Mouse (Mus musculus) limb, embryonic 10.5 days (tissue): Measurements from ENCODE around the gene Ssu72. TPM values are rescaled to one million over a fixed set of nuclear protein-coding genes. Genes with fewer than 3 reads are reported as not detected.
A peak's percentile ranks its signal among the peaks of the same experiment; 100 is the strongest.

Experiments used
- DNase-seq: peaks from one replicate; pipeline ENCODE4 v3.0.0-alpha.2; 2017; ENCODE audit warnings: low spot score
- H3K27ac ChIP-seq: fragments of 300-500 bp; sonication (generic); 2 replicates; pipeline ENCODE4 v1.5.1; 2016; ENCODE audit warnings: mild to moderate bottlenecking
- H3K27me3 ChIP-seq: fragments of 300-500 bp; sonication (generic); 2 replicates; pipeline ENCODE4 v1.6.1; 2016; ENCODE audit warnings: low read depth, mild to moderate bottlenecking; ENCODE audit not compliant: poor library complexity, severe bottlenecking
- H3K36me3 ChIP-seq: fragments of 300-500 bp; sonication (generic); 2 replicates; pipeline ENCODE4 v1.6.1; 2016; ENCODE audit warnings: mild to moderate bottlenecking, moderate library complexity
- H3K4me1 ChIP-seq: fragments of 300-500 bp; sonication (generic); 2 replicates; pipeline ENCODE4 v1.6.1; 2016
- H3K4me3 ChIP-seq: fragments of 300-500 bp; sonication (generic); 2 replicates; pipeline ENCODE4 v1.5.1; 2016; ENCODE audit warnings: mild to moderate bottlenecking, moderate library complexity
- H3K9me3 ChIP-seq: fragments of 300-500 bp; sonication (generic); replicated peaks from 2 replicates; pipeline ENCODE4 v1.6.1; 2016; ENCODE audit warnings: mild to moderate bottlenecking
- WGBS: fragments of 180-500 bp; shearing (Covaris S2); methylation state at CpG from one replicate; pipeline ENCODE4 v1.1.7; 2016; 5-methylcytosine and 5-hydroxymethylcytosine counted together
- polyA plus RNA-seq: library from polyadenylated mRNA; unstranded; fragments of >200 nt; fragmentation: Nextera tagmentation; extraction: Ambion mirVana; gene quantifications from 2 replicates; pipeline ENCODE4 v1.2.1, GENCODE M21; 2016

The Ssu72 gene
- polyA plus RNA-seq, 1 experiment from 2014 or later: 161 TPM

DNA sequence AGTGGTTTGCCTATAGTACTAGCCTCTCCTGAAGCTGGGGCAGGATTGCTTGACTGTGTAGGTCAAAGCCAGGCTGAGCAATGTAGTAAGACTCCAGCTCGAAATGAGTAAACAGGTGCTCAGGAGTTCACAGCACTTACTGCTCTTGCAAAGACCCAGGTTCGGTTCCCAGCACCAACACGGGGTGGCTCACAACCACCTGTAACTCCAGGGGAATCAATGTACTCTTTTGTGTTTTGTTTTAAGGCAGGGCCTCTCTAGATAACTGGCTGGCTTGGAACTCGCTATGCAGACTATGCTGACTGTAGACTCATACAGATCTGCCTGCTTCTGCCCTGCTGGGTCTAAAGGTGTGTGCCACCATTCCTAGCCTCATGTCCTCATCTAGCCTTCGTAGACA is 38.1 kb downstream of the Ssu72 start:
- H3K4me1 ChIP-seq: peaks cover 9% of the 10 kb centered on the region
- H3K9me3 ChIP-seq: no peaks in the 10 kb centered on the region
- H3K27me3 ChIP-seq: no peaks in the 10 kb centered on the region
- DNase-seq: no peak
- H3K4me3 ChIP-seq: no peak overlapping the region
- 92% methylated on average over 5 of the region's 5 CpGs for WGBS
- H3K27ac ChIP-seq: no peak overlapping the region
- H3K36me3 ChIP-seq: peaks cover 99% of the 10 kb centered on the region

DNA sequence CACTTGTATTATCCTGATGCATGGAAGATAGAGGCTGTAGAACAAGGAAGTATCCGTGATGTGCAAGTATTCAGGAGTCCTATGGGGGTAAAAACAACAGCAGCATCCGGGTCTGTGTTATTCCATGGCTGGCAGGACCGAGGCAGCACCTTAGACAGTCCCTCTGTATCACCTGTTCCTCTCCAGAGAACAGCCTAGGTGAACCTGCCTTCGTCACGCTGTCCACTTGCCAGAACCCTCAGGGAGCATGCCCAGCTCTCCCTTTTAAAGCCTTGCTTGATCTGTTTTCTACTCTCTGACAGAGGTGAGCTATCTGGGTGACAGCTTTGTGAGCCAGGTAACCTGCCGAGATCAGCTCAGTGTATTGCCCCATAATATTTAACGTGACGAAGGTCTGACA is 39.9 kb downstream of the Ssu72 start:
- no peak for DNase-seq
- 94% methylated on average over 8 of the region's 8 CpGs for WGBS

DNA sequence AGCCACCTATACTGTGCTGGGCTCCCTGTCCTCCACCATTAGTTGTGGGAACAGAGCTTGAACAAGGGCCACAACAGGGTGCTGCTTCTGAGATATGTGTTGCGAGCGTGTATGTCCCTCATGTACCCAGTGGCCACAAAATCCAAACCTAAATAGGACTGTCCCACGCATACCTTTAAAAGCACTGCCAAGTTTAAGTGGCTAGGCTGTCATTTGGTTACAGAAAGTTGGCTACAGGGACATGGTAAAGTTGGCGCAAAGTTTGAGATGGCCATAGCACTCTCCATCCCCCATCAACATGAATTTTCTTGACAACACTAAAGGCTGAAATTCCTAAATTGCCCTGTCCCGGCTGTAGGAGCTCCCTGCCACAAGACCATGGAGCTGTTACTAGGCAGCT is 40.5 kb downstream of the Ssu72 start:
- H3K27ac ChIP-seq: no peak overlapping the region
- 95% methylated on average over 5 of the region's 5 CpGs for WGBS
- peaks cover 99% of the 10 kb centered on the region for H3K36me3 ChIP-seq
- no peak for DNase-seq
- no peaks in the 10 kb centered on the region for H3K9me3 ChIP-seq
- H3K27me3 ChIP-seq: no peaks in the 10 kb centered on the region
- no peaks in the 10 kb centered on the region for H3K4me1 ChIP-seq
- no peak overlapping the region for H3K4me3 ChIP-seq

More for the DNA sequence above, 39.9 kb downstream of the Ssu72 start:
- H3K27me3 ChIP-seq: no peaks in the 10 kb centered on the region
- peaks cover 99% of the 10 kb centered on the region for H3K36me3 ChIP-seq
- H3K9me3 ChIP-seq: no peaks in the 10 kb centered on the region
- no peak overlapping the region for H3K27ac ChIP-seq
- no peak overlapping the region for H3K4me3 ChIP-seq
- H3K4me1 ChIP-seq: no peaks in the 10 kb centered on the region

DNA sequence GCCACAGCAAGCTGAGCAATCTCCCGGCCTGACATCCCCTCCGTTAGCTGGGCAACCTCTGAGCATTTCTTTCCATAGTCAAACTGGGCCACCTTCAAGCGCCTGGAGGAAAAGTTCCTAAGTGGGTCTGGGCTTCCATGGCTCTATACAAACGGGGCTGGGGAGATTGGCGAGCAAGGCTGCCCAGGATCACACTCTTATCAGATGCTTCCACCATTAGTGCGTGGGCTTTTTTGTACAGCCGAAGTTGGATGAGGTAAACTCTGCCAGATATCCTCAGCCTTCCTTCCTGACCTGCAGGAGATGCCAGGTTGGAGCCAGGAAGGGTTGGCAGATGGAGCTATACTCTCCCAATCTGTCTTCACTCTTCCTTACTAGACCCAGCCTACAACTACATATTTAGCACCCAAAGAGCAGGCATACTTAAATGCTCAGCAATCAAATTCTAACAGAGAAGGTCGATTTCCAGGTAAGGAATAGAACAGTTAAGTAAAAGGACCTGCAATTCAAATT is 41.5 kb downstream of the Ssu72 start:
- Histone ChIP-seq H3K27ac (no peak overlapping the region), H3K4me1 (no peaks in the 10 kb centered on the region), H3K4me3 (no peak overlapping the region), H3K9me3 (no peaks in the 10 kb centered on the region), H3K27me3 (no peaks in the 10 kb centered on the region), H3K36me3 (peaks cover 99% of the 10 kb centered on the region)
- DNase-seq: no peak
- WGBS: 92% methylated on average over 8 of the region's 8 CpGs

DNA sequence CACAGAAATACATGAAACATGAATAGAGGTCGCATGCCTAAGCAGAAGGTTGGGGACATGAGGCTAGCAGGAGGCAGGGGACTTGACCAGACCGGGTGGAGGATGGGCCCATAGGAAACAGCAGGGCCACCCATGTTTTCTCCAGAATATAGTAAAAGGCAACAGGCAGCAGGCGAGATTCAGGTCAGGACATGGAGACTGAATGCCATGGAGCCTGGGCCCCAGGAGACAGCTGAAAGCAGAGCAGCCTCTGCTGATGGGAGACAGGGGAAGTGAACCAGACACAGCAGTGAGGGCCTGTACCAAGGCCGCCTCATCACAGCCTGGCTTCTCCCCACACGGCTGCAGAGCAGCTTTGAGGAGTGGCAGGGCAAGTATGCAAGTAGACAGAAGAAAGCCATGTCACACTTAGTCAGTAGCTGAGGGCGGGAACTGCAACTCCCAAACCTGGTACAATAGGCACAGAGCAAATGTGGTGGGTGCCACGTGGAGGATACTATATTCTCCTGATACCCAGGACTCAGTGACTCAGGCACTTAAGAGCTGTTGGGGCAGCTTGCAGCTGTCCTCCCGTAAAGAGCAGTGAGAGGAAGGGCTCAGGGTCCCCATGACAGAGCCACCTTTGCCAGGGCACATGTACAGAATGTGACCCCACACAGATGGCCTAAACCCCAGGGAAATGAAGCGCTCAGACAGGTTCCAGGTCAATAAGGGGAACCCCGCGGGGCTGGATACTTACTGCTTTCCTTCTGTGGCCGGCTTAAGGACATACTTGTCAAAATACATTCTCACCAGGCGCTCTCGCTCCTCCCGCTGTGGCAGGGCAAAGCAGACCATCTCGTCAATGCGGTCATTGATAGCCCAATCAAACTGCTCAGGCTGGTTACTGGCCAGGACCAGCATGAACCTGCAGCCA is 42.2 kb downstream of the Ssu72 start:
- Histone ChIP-seq H3K36me3 (peaks cover 99% of the 10 kb centered on the region), H3K27me3 (no peaks in the 10 kb centered on the region), H3K4me1 (no peaks in the 10 kb centered on the region), H3K9me3 (no peaks in the 10 kb centered on the region), H3K4me3 (no peak overlapping the region), H3K27ac (no peak overlapping the region)
- WGBS: 91% methylated on average over 17 of the region's 17 CpGs
- no peak for DNase-seq

DNA sequence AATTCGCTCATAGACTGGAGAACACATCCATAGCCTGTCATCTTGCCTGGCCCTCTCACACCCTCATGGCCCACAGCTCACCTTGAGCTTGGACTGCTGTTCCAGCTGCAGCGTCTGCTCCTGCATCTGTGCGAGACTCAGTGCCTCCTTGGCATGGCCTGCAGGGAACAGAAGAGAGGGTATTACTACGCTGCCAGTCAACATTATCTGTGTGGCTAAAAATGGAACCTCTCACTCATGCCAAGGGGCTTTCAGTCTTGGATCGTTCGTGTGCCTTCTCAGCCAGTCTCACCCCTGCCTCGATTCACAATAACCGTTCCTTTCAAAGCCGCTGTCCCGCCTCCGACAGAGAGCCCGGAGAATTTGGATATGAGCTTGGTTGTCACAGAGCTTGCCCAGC is 52.4 kb downstream of the Ssu72 start:
- WGBS: 95% methylated on average over 12 of the region's 12 CpGs

DNA sequence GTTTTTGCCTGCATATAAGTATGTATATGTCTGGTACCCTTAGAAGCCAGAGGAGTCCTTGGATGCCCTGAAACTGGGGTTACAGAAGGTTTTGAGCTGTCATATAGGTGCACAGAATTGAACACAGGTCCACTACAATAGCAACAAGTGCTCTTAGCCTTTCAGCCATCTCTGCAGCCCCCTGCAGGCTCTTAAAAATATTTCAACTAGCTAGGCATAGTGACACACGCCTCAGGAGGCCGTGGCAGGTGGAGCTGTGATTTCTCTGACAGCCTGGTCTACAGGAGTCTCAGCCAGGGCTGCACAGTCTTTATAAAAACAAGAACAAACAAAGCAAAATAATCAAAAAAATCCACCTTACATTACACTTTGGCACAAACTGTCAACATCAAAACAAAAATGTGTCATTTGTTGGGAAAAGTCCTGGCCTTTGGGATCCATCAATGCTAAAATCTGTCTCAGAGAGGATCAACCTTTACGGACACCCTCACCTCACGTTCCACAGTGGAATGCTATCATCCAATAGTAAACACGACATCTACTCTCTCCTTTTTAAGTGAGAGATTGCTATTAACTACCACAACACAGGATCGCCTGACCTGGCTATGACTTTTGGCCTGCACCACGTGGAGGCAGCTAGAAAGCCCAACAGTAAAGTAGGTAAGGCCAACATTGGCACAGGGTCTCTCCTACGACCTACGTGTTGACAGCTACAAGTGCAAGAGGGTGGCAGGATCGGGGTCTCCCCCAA is 55.4 kb downstream of the Ssu72 start:
- 7% methylated on average over 10 of the region's 10 CpGs for WGBS
- Histone ChIP-seq H3K27ac (peak overlapping the region; percentile 83), H3K4me1 (peaks cover 32% of the 10 kb centered on the region), H3K9me3 (no peaks in the 10 kb centered on the region), H3K4me3 (peak overlapping the region; percentile 85), H3K27me3 (no peaks in the 10 kb centered on the region), H3K36me3 (peaks cover 36% of the 10 kb centered on the region)
- DNase-seq: no peak

More for the DNA sequence above, 52.4 kb downstream of the Ssu72 start:
- Histone ChIP-seq H3K36me3 (peaks cover 64% of the 10 kb centered on the region), H3K27me3 (no peaks in the 10 kb centered on the region), H3K27ac (no peak overlapping the region), H3K9me3 (no peaks in the 10 kb centered on the region), H3K4me3 (no peak overlapping the region), H3K4me1 (peaks cover 28% of the 10 kb centered on the region)
- DNase-seq: no peak

DNA sequence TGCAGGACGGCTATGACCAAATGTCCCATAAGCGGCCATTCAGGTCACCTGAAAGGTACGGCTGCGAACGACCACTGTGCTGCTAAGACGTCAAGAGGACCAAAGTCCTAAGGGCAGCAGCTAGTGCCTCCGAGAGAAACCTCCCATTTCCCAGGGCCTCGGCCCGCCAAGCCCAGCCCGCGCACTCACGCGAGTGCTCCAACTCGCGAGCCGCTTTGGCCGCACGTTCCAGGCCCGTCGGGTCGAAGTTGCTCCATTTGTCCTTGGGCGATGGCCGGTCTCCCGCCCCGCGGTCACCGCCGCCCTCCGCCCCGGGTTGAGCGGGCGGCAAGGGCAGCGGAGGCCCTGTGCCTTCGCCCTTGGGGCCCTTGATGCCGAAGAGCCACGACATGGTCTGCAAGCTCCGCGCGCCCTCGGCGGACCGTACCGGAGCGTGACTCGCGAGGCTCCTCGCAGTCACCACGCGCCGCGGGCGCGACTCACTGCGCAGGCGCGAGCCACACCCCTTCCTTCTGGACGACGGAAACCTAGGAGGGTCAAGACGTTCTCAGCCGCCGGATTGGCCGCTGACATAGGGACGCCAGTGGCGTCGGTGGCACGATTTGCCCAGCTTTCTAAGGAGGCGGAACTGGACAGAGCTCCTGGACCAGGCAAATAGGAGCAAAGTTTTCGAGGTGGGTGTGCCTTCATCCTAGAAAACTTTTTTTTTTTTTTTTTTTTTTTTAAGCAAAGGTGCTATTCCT is 56.2 kb downstream of the Ssu72 start, which contains the start of gene Atad3a:
Gene Atad3a, minus strand, starts transcription at position 481 of the 743 bp plus-strand sequence.
- peak within 1 kb of the TSS; percentile 85 for H3K4me3 ChIP-seq
- H3K27ac ChIP-seq: peak within 1 kb of the TSS; percentile 83
- H3K4me1 ChIP-seq: peaks cover 32% of the 10 kb centered on the region
- H3K9me3 ChIP-seq: no peaks in the 10 kb centered on the region
- H3K27me3 ChIP-seq: no peaks in the 10 kb centered on the region
- WGBS: under 1% methylated on average over 68 of the region's 68 CpGs
- DNase-seq: peak; percentile 98
- H3K36me3 ChIP-seq: peaks cover 29% of the 10 kb centered on the region

DNA sequence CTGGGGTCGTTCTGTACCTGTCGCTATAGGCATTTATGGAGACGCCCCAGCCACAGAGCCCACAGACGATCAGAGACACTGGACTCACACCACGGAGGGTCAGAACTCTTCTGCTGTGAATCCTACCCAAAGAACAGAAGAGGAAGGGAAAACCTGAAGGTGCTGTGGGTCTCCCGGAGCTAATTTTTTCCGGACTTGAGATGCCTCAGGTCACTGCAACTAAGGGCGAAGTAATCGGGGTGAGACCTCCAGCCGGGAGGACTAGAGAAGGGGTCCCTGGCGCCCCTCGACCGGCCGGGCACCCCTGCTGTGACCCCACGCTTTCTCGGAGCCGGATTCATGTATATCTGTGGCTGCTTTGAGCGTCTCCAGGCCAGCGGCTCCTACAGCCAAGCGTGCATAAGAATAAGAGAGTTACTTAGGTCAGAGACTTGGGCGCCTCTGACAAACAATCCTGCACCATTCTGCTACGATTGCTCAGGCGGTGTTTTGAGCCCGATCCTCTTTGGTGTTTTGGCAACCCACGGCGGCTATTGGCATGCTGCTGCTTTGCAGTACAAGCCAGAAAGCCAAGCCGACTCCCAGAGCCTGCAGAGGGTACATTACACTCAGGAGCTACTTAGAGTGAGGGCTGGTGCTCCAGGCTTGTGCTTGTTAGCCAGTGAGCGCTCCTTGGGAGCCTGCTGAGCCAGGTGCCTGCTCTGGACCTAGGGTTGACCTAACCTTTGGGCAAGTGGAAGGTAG is 56.9 kb downstream of the Ssu72 start:
- peak overlapping the region; percentile 83 for H3K27ac ChIP-seq
- WGBS: 3% methylated on average over 28 of the region's 28 CpGs
- H3K9me3 ChIP-seq: no peaks in the 10 kb centered on the region
- H3K4me3 ChIP-seq: peak overlapping the region; percentile 85
- H3K4me1 ChIP-seq: peaks cover 32% of the 10 kb centered on the region
- no peak for DNase-seq
- peaks cover 21% of the 10 kb centered on the region for H3K36me3 ChIP-seq
- no peaks in the 10 kb centered on the region for H3K27me3 ChIP-seq

DNA sequence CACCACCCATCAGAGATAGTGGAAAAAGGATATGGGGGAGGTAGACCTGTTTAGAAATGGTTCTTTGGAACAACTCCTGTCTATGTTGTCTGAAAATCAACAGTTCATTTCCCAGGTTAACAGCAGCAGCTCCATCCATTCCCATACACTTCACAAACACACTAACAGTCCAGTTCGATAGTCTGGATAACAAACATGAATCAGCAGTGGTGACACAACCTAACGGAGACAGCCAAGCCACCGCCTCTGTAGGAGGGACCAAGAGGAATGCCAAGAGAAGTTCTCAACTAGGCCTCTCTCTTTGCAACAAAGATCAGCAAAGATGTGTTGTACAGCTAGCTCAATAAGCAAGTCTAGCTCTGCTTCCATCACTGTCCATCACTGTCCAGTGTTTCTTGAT is 57.8 kb downstream of the Ssu72 start:
- Histone ChIP-seq H3K4me1 (peaks cover 32% of the 10 kb centered on the region), H3K36me3 (peaks cover 13% of the 10 kb centered on the region), H3K4me3 (no peak overlapping the region), H3K9me3 (no peaks in the 10 kb centered on the region), H3K27me3 (no peaks in the 10 kb centered on the region), H3K27ac (no peak overlapping the region)
- DNase-seq: no peak
- WGBS: 88% methylated on average over 3 of the region's 3 CpGs

DNA sequence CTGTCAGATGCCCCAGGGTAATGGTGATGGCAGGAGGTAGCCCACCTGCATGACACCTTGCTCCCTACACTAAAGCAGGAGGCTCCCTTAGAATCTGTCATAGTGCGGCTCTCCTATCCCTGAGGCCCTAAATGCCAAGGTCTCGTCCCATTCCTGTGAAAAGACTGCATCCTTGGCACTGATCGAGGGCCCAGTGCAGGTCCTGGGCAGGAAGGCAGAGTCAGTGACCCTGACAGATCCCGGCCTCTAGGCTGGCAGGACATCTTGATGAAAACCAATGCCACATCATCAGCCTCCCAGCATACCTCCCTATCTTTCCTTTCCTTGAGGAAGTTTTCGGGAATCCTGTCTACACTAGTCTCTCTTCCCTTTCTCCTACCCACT is 64.9 kb downstream of the Ssu72 start:
- Histone ChIP-seq H3K27ac (peak overlapping the region; percentile 94), H3K9me3 (no peaks in the 10 kb centered on the region), H3K4me1 (peaks cover 32% of the 10 kb centered on the region), H3K27me3 (peaks cover 37% of the 10 kb centered on the region), H3K4me3 (peak overlapping the region; percentile 62), H3K36me3 (no peaks in the 10 kb centered on the region)
- DNase-seq: no peak
- 68% methylated on average over 5 of the region's 5 CpGs for WGBS
